In the genomic region with DNA sequence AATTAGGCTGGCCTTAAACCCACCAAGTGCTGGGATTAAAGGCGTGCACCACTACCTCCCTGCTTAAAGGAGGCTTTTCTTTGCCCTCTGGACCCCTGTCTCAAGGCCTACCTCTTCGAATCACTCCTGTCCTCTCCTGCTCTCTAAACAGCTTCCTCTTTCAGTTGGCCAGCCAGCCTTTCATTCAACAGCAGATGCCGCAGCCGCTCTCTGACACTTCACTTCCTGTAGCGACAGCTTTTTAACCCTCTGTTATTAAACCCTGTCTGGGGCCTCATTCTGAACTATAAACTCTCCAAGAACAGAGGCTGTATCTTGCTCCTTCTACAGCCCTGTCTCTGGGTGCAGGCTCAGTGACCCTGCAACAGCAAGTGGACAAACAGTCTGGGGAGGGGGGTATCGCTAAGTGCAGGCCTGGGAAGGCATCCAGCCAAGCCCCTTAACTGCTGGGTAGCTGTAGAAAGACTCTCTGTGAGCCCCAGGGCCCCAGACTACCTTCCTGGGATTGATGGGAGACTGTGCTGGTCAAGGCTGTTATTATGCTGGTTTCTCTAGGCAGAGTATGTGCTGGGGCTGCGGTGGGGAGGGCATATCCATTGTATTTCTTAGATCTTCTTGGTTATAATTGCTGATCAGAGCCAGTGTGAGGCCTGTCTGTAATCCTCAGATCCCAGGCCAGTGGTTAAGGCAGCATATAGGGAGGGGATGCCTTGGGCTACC, we compare ENCODE assay signal across 9 mouse cellular contexts. TPM values are rescaled to one million over a fixed set of nuclear protein-coding genes. Genes with fewer than 3 reads are reported as not detected.
A peak's percentile ranks its signal among the peaks of the same experiment; 100 is the strongest.
DNase-seq lines count a peak whose midpoint lies in the region; ATAC-seq lines count a peak whose summit lies in the region.
"Had no signal": no experiment of that assay in that cellular context is flagged by ENCODE, and none has a peak within 500 bp of the region (broad histone marks: within the 10 kb centered on the region; RNA-seq: fewer than 3 reads in every experiment).

No protein-coding gene starts in this region.

- no peaks in the 10 kb centered on the region for H3K36me3 ChIP-seq in lung, embryonic 16.5 days (ENCODE audit: control insufficient read depth, insufficient read depth, low read length)

- DNase-seq in layer of hippocampus, adult 9-11 months = peak; percentile 42
- DNase-seq in layer of hippocampus, postnatal 25 days (ENCODE audit: extremely low spot score in 1 of 2, low spot score in 1 of 2) = no peak
- DNase-seq in kidney, adult 11 months = peak; percentile 29
- DNase-seq in spleen, adult 12 weeks (ENCODE audit: low spot score) = peak; percentile 14
- no peak for DNase-seq in cerebellum, postnatal 36 days
- no peak for DNase-seq in layer of hippocampus, adult 9-10 months (ENCODE audit: low spot score)

- peak overlapping the region; percentile 51 for H3K27ac ChIP-seq in lung, embryonic 16.5 days (ENCODE audit: low read length)

- ATAC-seq in granulocyte monocyte progenitor cell, adult 5-6 weeks (replicated peaks; ENCODE audit: poor library complexity, severe bottlenecking) = peak; percentile 70
- peak; percentile 73 for ATAC-seq in lung, embryonic 16.5 days (ENCODE audit: low read depth)

- H3K27me3 ChIP-seq in lung, embryonic 16.5 days (ENCODE audit: control insufficient read depth, insufficient read depth, low read depth, low read length) = no peaks in the 10 kb centered on the region
- H3K27me3 ChIP-seq: Patski had no signal

- H3K9me3 ChIP-seq in lung, embryonic 16.5 days (ENCODE audit: control insufficient read depth, low read length) = no peaks in the 10 kb centered on the region

- no peak overlapping the region for H3K4me3 ChIP-seq in lung, embryonic 16.5 days (ENCODE audit: low read length)

- peaks cover 16% of the 10 kb centered on the region for H3K4me1 ChIP-seq in lung, embryonic 16.5 days (replicated peaks; ENCODE audit: control insufficient read depth, insufficient read depth, low read length)

- H3K4me2 ChIP-seq in lung, embryonic 16.5 days (ENCODE audit: low read depth, low read length) = no peak overlapping the region

- 17% methylated on average over 7 of the region's 7 CpGs for WGBS in lung, embryonic 16.5 days

- H3K9ac ChIP-seq in lung, embryonic 16.5 days (ENCODE audit: low read length) = peak overlapping the region; percentile 12; the same call in 1 of the 2 replicates

RNA-seq across cellular contexts. Expression of a gene that starts 13.7 kb away (rescaled TPM):
- 1 to 10 TPM; 2.8 to 4.2 TPM for total RNA-seq in layer of hippocampus, postnatal 25 days (2021)
- 65.1 and 77.0 TPM in 2 replicates for total RNA-seq in granulocyte monocyte progenitor cell, adult 5-6 weeks (2014; fragmentation: Nextera tagmentation)
- total RNA-seq in granulocyte monocyte progenitor cell, adult 5-6 weeks (2017) = 101 and 110 TPM in 2 replicates
- 2.6 and 4.0 TPM in 2 replicates for polyA plus RNA-seq in lung, embryonic 16.5 days (2015; fragmentation: Nextera tagmentation; extraction: Ambion mirVana)

RNA-seq across cellular contexts. Expression of a gene that starts 34.4 kb away (rescaled TPM):
- total RNA-seq in layer of hippocampus, postnatal 25 days (2021) = 100 to 1,000 TPM in 1 of 2 experiments, 10 to 100 TPM in 1; 96.4 to 106 TPM
- 39.2 and 40.8 TPM in 2 replicates for total RNA-seq in granulocyte monocyte progenitor cell, adult 5-6 weeks (2014; fragmentation: Nextera tagmentation)
- 41.6 and 61.7 TPM in 2 replicates for total RNA-seq in granulocyte monocyte progenitor cell, adult 5-6 weeks (2017)
- 221 and 235 TPM in 2 replicates for polyA plus RNA-seq in lung, embryonic 16.5 days (2015; fragmentation: Nextera tagmentation; extraction: Ambion mirVana)

Comparison
In these comparisons a context has a peak if more than half of its experiments do, and no peak if none do; other contexts are left out.
1. DNase-seq: peak in layer of hippocampus, adult 9-11 months (single experiment), kidney, adult 11 months (single experiment) and spleen, adult 12 weeks (single experiment); none in layer of hippocampus, postnatal 25 days (0 of 2), cerebellum, postnatal 36 days (0 of 2) and layer of hippocampus, adult 9-10 months (single experiment).
2. RNA of a gene that starts 13.7 kb away (total RNA-seq): 65.1 to 110 TPM in granulocyte monocyte progenitor cell, adult 5-6 weeks; 2.8 to 4.2 TPM in layer of hippocampus, postnatal 25 days; every median in the first group is over 10 times any median in the second.